Mouse (Mus musculus): ENCODE results near the gene Lcp1.
A peak's percentile ranks its signal among the peaks of the same experiment; 100 is the strongest.
"Not testable (repeated sequence)": the region's sequence is repeated elsewhere in the genome, so short reads cannot be mapped to it uniquely, and the experiment has no call there.

The Lcp1 gene

GRCm38 (mm10) chr14:75130501-75131318, at the start of gene Lcp1, which contains the start of gene Lrrc63:
Gene Lcp1 (plus strand): TSS chr14:75131101.
Gene Lrrc63 (minus strand): TSS chr14:75130881.
- peak; percentile 38 to 65 for DNase-seq

- DNase-seq = no peak
Observed at GRCm38 (mm10) chr14:75102956-75103355, 27.9 kb upstream of the Lcp1 start.

GRCm38 (mm10) chr14:75121658-75122057, 9.2 kb upstream of the Lcp1 start:
- DNase-seq = no peak

- DNase-seq = peak in 1 of 2 experiments; percentile 13
Observed at GRCm38 (mm10) chr14:75131324-75131935, 529 bp downstream of the Lcp1 start.

GRCm38 (mm10) chr14:75136119-75136966, 5.4 kb downstream of the Lcp1 start:
- DNase-seq = no peak

GRCm38 (mm10) chr14:75138503-75138902, 7.6 kb downstream of the Lcp1 start:
- DNase-seq = no peak

GRCm38 (mm10) chr14:75139225-75139624, 8.3 kb downstream of the Lcp1 start:
- DNase-seq = no peak

- not testable (repeated sequence) for DNase-seq
Observed at GRCm38 (mm10) chr14:75147706-75148105, 16.8 kb downstream of the Lcp1 start.

- DNase-seq = no peak
Observed at GRCm38 (mm10) chr14:75148229-75148628, 17.3 kb downstream of the Lcp1 start.

GRCm38 (mm10) chr14:75150653-75151052, 19.8 kb downstream of the Lcp1 start:
- no peak for DNase-seq

GRCm38 (mm10) chr14:75151146-75151545, 20.2 kb downstream of the Lcp1 start:
- no peak for DNase-seq

GRCm38 (mm10) chr14:75154481-75154880, 23.6 kb downstream of the Lcp1 start:
- no peak for DNase-seq

GRCm38 (mm10) chr14:75159375-75159774, 28.5 kb downstream of the Lcp1 start:
- no peak for DNase-seq

- no peak for DNase-seq
Observed at GRCm38 (mm10) chr14:75163866-75164265, 33.0 kb downstream of the Lcp1 start.

- no peak for DNase-seq
Observed at GRCm38 (mm10) chr14:75164345-75164744, 33.4 kb downstream of the Lcp1 start.

- no peak for DNase-seq
Observed at GRCm38 (mm10) chr14:75165574-75166131, 34.8 kb downstream of the Lcp1 start.

GRCm38 (mm10) chr14:75168501-75168900, 37.6 kb downstream of the Lcp1 start:
- no peak for DNase-seq

- no peak for DNase-seq
Observed at GRCm38 (mm10) chr14:75170546-75170945, 39.6 kb downstream of the Lcp1 start.

- DNase-seq = no peak
Observed at GRCm38 (mm10) chr14:75174296-75174695, 43.4 kb downstream of the Lcp1 start.

- no peak for DNase-seq
Observed at GRCm38 (mm10) chr14:75174731-75175555, 44.0 kb downstream of the Lcp1 start.

- DNase-seq = no peak
Observed at GRCm38 (mm10) chr14:75175781-75176180, 44.9 kb downstream of the Lcp1 start.

- DNase-seq = no peak
Observed at GRCm38 (mm10) chr14:75176425-75177045, 45.6 kb downstream of the Lcp1 start.

Data from cerebellum, adult 18-20 months (tissue).